Mouse (Mus musculus): ENCODE measurements at regions not wholly inside any gene's neighbourhood (a gene's known extent, or its start where the extent isn't known, plus 50 kb on each side); places are given as distances from the start of the nearest gene placed in this dataset.

- DNase-seq, result no peak
These were observed 112.0 kb upstream of the Ppm1h start for GRCm38 (mm10) chr10:122566601-122567000.

GRCm38 (mm10) chr10:122569546-122570202, 108.9 kb upstream of the Ppm1h start:
- DNase-seq, result no peak

GRCm38 (mm10) chr10:122570909-122571551, 107.5 kb upstream of the Ppm1h start:
- DNase-seq, result no peak

GRCm38 (mm10) chr10:122576171-122577063, 102.1 kb upstream of the Ppm1h start:
- DNase-seq, result no peak

GRCm38 (mm10) chr10:122578209-122579001, 100.2 kb upstream of the Ppm1h start:
- DNase-seq, result peak; percentile 63 to 65

- DNase-seq, result peak in 1 of 2 experiments; percentile 2
These were observed 97.5 kb upstream of the Ppm1h start for GRCm38 (mm10) chr10:122581096-122581495.

- DNase-seq, result no peak
These were observed 91.0 kb upstream of the Ppm1h start for GRCm38 (mm10) chr10:122587541-122587940.

- DNase-seq, result no peak
These were observed 79.1 kb upstream of the Ppm1h start for GRCm38 (mm10) chr10:122599511-122599910.

GRCm38 (mm10) chr10:122602394-122602793, 76.2 kb upstream of the Ppm1h start:
- DNase-seq, result no peak

- no peak for DNase-seq
These were observed 74.6 kb upstream of the Ppm1h start for GRCm38 (mm10) chr10:122603960-122604359.

- peak in 1 of 2 experiments; percentile 6 for DNase-seq
These were observed 65.3 kb upstream of the Ppm1h start for GRCm38 (mm10) chr10:122613281-122613680.

- peak; percentile 51 to 63 for DNase-seq
These were observed 64.7 kb upstream of the Ppm1h start for GRCm38 (mm10) chr10:122613891-122614290.

- DNase-seq, result no peak
These were observed 63.8 kb upstream of the Ppm1h start for GRCm38 (mm10) chr10:122614720-122615119.

- DNase-seq, result no peak
These were observed 62.9 kb upstream of the Ppm1h start for GRCm38 (mm10) chr10:122615658-122616057.

GRCm38 (mm10) chr10:122616385-122616784, 62.2 kb upstream of the Ppm1h start:
- no peak for DNase-seq

GRCm38 (mm10) chr10:122618854-122619253, 59.7 kb upstream of the Ppm1h start:
- no peak for DNase-seq

- no peak for DNase-seq
These were observed 59.0 kb upstream of the Ppm1h start for GRCm38 (mm10) chr10:122619406-122620116.
